Mouse (Mus musculus) MEL (cell line): ENCODE results near the gene Msi2.

Source experiments
- CTCF ChIP-seq, 3 experiments: IDR thresholded peaks in 2 of 3; conservative IDR thresholded peaks in 1 of 3; 2 replicates each; pipeline ENCODE4 v1.5.1; 2011 to 2012; ENCODE audit warnings: low read length in 3 of 3, low read depth in 2 of 3, mild to moderate bottlenecking in 2 of 3, improper control_type of control experiment in 1 of 3, inconsistent platforms in 1 of 3, mixed read lengths in 1 of 3, moderate library complexity in 1 of 3; ENCODE audit not compliant: control insufficient read depth in 1 of 3, insufficient read depth in 1 of 3, poor library complexity in 1 of 3, severe bottlenecking in 1 of 3
- E2F4 ChIP-seq: IDR thresholded peaks from 2 replicates; pipeline ENCODE4 v1.6.1; 2011; ENCODE audit warnings: low read depth, low read length, improper control_type of control experiment, borderline replicate concordance
- JUND ChIP-seq: IDR thresholded peaks from 2 replicates; pipeline ENCODE4 v1.6.1; 2011; ENCODE audit warnings: low read depth, mild to moderate bottlenecking, improper control_type of control experiment, low read length
- TBP ChIP-seq: IDR thresholded peaks from 2 replicates; pipeline ENCODE4 v1.8.0; 2011; ENCODE audit warnings: low read depth, low read length, improper control_type of control experiment
- USF1 ChIP-seq: IDR thresholded peaks from 2 replicates; pipeline ENCODE4 v1.6.1; 2014; ENCODE audit warnings: low read depth, mild to moderate bottlenecking, inconsistent platforms, low read length, improper control_type of control experiment, moderate library complexity
- ZKSCAN1 ChIP-seq: IDR thresholded peaks from 2 replicates; pipeline ENCODE4 v1.6.1; 2012; ENCODE audit warnings: low read depth, mild to moderate bottlenecking, inconsistent platforms, low read length, improper control_type of control experiment, moderate library complexity

DNA sequence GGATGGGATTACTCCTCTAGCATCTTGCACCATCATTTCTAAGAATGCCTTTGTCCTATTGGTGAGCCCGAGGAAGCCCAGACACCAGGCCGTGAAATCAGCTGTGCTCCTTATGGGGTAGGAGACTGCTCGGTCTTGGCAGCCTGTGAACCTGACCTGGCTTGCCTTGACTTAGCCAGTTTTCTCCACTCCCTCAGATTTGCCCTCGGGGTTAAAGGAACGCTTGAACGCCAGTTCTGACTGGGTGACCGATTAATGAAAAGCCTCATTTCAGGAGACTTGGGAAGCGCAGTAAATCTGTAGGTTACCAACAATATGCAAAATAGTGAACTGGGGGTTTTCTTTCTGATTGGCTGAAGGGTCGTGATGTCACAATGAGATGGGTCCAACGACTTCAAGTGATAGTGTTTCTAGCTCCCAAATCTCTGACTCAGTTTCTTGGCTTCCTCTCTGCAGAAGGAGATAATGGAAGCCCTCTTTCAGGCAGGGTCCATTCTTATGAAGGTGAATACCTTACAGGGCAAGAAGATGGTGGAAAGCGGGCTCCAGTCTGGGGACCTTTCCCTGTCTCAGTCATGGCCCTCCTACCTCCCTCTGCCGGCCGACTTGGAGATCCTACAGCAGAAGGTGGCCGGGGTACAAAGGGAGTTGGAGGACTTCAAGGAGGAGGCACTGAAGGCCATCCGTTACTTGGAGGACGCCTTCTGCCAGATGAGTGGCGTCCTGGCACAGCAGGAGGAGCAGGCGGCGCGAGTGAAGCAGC lies 424.5 kb downstream of the Msi2 start, which contains the start of gene Ccdc182:
- TF ChIP-seq TBP (no peak), USF1 (no peak), ZKSCAN1 (no peak), E2F4 (no peak), JUND (no peak), CTCF (IDR thresholded peaks at IDR 0.05 in 2 of 3, conservative IDR thresholded peaks at IDR 0.05 in 1 of 3; ENCODE audit: control insufficient read depth in 1 of 3, insufficient read depth in 1 of 3, low read depth in 2 of 3, low read length in 3 of 3, poor library complexity in 1 of 3, severe bottlenecking in 1 of 3) (no peak)
